Mouse (Mus musculus): ENCODE measurements at regions not wholly inside any gene's neighbourhood (a gene's known extent, or its start where the extent isn't known, plus 50 kb on each side); places are given as distances from the start of the nearest gene placed in this dataset.

DNA sequence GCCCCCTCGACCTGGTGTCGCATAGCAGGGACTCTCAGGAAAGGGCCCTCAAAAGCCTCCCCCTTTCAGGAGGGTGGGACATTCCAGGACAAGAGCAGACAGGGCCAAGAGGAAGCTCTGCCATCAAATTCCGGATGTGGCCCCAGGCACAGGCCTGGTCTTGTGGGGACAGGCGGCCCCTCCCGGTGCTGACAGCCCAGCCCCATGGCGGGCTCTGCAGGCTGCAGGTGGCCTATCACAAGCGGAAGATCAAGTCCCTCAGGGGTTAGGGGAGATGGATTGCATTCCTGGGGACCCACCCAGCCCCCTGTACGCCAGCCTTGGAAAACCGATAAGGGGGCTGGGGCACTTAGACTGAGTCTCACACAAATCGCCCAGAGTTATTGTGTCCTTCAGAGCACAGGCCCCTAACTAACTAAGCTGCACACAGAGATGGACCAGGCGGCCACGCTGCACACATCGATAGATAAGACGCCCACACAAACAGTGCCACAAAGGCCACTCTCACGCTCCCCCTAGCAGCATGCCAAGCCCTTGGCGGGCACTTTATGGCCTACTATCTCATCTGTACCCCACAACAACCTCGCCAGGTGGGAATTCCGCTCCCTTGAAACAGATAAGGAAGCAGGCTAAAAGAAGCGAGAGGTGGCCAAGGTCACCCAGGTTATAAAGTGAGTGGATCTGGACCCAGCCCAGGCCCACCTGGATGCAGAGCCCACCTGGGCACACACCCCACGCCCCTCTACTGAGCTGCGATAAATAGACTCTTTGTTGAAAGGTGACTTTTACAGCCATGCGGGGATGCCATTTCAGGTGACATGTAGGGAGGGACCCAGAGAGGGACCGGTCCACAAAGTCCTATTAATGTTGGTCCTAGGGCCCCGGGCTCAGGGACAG is 55.5 kb downstream of the Gm5294 start:
- DNase-seq (ENCODE audit: low spot score in 2 of 2) = no peak

DNA sequence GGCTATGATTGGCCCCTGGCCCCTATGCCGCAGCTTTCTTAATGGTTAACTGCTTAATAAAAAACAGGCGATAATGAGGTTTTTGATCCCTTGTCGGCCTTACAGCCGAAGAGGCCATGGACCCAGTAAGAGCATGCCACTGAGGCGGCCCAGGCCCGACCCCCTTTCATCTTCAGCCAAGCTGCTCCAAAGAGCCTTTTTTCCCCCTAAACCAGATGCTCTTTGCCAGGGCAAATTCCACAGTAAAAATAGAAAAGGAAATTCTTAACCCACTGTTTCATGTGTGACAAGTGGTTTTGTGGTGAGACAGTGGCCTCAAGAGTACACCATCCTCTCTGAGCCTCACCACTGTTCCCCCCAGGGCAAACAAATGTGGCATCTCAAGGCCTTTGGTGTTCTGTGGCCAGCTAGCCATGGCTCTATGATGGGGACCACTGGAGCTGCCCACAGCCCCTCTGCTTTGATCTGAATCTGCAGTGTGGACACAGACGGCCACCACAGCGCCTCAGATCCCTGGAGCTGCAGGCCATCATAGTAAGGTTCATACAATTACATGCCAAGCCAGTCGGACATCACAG is 61.9 kb downstream of the Gm5294 start:
- no peak for DNase-seq (ENCODE audit: low spot score in 2 of 2)

DNA sequence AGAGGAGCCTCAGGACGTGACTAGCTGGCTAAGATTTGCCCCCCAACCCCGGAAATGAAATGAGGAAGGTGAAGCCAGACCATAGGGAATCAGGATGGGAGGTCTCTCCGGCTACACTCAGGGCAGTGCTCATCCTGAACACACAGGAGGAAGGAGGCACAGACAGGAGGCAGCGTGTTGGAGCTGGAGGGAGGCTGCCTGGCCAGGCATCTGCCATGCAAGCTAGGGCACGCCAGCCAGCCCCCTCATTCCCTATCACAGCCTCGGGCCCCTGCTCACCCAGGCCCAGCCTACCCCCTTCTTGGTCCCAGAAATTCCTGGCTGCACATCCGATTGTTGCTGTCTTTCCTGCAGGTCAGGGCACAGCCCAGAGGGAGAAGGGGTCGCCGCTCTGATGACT is 63.7 kb downstream of the Gm5294 start:
- no peak for DNase-seq (ENCODE audit: low spot score in 2 of 2)

DNA sequence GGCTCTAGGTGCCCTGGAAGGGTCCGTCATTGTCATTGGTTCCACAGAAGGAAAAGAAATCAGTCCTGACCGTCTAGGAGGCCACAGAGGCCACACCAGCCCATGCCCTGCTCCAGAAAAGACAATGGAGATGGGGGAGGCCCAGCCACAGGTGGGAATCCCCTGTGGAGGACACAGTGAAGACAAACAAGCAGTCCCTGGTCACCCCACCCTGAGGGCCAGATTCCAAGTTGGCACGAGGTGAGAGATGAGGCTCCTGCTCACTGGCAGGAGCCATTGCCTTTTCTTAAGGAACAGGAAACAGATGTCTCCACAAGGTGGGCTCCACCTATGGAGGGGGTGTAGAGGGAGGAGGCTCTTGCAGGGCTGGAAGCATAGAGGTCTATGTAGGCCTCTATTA is 66.0 kb downstream of the Gm5294 start:
- no peak for DNase-seq (ENCODE audit: low spot score in 2 of 2)

DNA sequence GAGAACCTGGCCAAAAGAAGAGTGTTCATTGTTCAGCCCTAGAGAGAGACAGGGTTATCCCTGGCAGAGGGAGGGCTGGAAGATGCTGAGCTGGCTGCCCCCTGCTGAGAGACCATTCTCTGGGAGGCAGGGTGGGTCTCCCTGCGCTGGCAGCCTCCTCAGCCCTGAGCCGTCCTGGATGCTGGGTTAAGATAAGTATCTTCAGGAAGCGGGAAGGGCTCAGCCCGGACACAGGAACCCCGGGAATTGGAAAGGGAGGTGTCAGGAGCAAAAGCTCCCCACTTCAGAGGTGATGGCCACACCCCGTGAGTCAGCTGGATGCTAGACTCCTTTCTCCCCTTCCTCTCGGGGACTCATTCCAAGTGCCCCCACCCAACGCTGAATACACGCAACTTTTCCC is 68.9 kb downstream of the Gm5294 start:
- DNase-seq (ENCODE audit: low spot score in 2 of 2) = no peak

DNA sequence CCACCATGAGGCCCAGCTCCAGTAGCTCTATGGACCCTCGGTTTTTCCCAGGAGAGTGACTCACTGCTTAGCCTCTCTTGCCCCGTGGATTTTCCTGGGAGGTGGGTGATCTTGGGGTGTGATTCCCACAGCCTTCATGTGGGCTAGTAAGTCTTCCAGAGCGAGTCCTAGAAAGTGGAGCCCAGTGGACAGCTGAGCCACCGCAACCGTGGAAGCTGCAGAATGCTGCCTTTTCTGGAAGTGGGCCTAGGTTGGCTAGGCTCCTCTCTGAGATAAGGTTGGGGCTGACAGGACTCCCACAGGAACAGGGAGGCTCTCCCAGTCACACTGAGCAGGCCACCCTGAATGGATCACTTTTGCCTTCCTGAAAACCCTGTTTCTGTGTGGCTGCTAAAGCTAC is 69.9 kb downstream of the Gm5294 start:
- no peak for DNase-seq (ENCODE audit: low spot score in 2 of 2)

DNA sequence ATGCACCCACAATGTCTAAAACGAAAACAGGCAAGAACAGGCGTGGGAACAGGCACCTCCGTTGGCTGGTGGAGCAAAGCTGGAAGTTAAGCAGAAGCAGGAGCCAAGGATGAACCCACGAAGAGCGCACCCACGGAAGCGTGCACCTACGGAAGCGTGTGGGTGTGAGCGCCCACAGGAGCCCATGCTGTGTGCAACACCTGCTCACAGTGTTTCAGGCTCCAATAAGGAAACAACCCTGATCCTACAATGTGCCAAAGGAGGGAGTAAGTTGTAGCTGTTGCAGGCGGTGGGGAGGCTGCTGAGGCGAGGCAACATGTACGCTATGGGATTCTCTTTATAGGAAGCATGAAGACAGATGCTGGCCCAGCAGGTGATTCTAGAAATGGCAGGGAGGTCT is 74.6 kb downstream of the Gm5294 start:
- DNase-seq (ENCODE audit: low spot score in 2 of 2) = peak; percentile 23 to 77

DNA sequence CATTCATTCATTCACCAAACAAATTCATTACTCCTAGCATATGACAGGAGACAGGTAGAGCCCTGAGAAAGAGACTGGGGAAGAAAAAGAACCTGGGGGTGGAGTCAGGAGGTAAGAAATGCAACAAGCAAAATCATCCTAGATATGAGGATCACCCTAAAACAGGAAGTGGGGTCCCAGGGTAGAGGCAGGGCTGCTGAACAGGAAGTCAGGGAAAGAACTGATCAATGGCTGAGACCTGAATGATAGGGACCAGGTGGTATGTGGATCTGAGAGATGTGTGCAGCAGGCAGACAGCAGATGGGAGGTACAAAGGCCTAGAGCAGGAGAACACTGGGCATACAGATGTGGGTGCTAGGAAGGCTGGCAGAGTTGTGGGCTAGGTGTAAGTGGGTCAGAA is 77.4 kb downstream of the Gm5294 start:
- DNase-seq (ENCODE audit: low spot score in 2 of 2) = no peak

DNA sequence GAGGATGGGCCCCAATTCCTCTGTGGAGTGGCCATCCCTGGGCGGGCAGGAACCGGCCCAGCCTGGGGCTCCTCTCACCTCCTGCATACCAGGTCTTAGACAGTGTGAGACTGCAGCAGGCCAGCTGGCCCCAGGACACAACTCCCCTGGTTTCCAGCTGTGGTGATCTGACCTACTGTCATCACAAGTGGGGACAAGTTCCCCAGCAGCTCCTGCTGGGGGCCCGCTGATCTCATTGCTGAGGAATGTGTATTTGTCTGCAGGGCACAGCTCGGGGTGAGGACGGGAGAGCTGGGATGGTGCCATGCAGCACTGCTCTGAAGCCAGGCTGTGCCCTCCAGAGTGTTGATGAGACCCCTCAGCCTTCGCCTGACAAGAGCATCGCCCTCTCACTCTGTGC is 78.6 kb downstream of the Gm5294 start:
- DNase-seq (ENCODE audit: low spot score in 2 of 2) = no peak

DNA sequence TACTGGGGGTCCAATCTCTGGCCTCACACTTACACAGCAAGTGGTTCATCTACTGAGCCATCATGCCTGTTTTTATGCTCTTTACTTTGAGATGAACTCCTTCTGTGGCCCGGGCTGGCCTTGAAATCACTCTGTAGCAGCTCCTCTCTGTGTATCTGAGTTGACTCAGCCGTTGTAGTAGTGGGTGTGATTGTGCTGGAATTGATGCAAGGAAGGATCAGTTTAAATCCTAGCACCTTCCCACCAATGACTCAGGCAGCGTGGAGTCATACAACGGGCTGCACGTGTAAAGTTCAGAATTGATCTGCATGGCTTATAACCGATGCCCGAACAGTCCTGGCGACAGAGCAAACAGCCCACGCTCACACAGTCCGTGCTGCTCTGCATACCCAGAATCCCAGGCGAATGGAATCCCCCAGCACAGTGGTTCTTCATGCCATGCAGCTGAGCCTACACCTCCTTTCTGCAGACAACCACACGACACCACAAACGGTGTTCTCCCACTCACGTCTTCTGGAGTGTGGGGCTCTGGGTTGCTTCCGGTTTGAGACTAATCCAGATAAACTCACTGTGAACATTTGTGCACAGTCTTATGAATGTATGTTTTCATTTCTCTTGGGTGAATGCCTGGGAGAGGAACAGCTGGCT is 81.2 kb downstream of the Gm5294 start:
- DNase-seq (ENCODE audit: low spot score in 2 of 2) = peak; percentile 30 to 69

DNA sequence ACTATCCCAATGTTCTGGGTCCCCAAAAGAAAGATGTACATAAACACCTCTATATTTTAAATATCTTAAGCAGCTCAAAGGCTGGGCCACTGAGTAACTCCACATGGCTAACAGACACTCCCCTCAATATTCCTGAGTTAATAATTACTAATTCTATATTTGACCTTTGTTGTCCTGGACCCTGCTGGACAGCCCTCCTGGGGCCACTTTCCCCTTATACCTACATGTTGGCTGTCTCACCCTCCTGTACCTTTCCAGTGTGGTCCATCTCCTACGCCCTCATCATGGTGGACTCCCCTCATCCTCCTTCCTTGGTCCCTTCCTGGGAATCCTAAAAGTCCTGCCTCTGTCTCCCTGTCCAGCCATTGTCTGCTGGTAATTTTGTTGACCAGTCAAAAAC is 82.4 kb downstream of the Gm5294 start:
- DNase-seq (ENCODE audit: low spot score in 2 of 2) = no peak

DNA sequence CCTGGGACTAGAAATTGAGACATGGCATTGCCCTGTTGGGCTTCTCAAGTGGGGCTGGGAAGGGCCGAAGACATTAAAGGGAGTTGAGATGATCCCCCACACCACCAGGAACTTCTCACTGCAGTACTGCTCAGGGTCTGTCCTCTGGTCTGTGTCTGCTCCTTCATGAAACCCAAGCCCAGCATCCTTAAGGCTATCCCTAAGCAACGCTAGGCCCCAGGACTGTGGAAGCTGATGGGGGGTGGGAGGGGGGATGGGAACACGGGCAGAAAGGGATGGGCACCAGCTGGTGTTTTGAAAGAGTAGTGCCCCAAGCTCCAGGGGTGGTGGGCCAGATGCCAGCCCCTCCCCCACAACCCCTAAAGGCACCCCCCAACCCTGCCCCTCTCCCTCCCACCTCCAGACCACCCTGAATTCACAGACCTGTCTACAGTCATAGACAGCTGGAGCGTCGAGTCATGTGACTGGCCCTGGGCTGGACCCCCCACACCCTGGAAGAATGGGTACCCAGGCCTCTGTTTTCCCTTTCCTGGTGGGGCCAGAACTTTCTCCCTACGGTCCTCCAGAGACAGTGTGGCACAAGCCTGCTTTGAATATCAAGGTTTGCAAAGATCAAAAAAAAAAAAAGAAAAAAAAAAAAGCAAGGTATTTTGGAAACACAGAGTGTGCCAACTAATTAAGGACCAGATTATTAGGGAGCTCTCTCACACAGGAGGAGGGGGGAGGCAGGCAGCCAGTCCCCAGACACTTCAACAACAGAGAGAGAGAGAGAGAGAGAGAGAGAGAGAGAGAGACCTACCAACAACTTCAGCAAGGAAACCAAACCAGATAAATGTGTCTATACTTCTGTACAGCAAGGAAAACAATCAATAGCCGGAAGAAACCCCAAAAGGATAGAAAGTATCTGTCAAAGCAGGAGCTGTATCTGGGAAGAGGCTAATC is 85.1 kb downstream of the Pdgfa start:
- DNase-seq (ENCODE audit: low spot score in 2 of 2) = no peak

DNA sequence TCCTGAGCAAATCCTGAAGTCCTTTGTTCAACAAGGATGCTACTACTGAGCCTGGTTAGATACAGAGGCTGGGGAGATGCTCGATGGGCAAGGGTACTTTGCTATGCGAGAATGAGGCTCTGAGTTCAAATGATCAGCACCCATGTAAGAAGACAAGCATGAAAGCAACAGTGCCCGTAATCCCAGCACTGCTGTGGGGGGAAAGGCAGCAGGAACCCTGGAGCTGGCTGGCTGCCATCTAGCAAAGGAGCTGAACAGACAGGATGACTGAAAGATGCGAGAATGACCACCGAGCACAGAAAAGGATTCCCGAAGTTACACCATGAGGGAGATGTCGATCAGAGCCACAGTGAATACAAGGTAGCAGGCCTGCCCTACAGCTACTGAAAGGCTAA is 84.5 kb downstream of the Pdgfa start:
- no peak for DNase-seq (ENCODE audit: low spot score in 2 of 2)

DNA sequence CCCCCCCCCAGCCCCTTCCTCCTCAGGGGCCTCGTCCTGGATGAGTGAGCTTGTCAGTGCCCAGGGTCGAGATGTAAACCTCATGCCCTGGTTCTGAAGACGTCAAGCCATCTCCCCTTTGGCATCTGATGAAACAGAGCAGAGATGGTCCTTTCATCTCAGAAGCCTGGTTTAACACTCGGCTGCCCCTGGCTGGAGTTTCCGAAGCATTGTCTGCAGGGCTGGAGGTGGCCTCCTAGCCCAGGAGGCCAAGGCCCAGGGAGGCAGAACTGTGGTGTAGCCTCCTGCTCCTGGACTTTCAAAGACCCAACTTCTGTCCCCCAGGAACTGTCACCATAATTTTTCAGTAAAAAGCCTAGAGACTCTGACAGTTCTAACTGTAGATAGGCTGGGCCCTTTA is 82.1 kb downstream of the Pdgfa start:
- no peak for DNase-seq (ENCODE audit: low spot score in 2 of 2)

DNA sequence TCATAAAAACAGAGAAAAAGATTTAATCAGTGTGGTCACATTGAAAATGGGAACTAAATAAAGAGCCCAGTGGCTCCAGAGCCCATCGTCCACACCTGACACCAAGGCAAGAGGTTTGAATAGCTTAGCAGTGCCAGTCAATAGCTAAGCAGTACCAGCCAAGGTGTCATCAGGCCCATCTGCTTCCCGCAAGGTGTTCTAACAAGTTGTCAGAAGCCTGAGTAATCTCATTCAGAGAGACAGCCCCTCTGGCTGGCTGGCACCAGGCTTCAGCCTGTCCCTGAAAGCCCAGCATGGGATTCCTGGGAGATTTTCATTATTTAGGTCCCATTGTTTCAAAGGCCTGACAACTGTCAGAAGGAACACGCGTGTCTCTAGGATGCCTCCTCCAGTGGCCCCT is 81.7 kb downstream of the Pdgfa start:
- DNase-seq (ENCODE audit: low spot score in 2 of 2) = no peak

DNA sequence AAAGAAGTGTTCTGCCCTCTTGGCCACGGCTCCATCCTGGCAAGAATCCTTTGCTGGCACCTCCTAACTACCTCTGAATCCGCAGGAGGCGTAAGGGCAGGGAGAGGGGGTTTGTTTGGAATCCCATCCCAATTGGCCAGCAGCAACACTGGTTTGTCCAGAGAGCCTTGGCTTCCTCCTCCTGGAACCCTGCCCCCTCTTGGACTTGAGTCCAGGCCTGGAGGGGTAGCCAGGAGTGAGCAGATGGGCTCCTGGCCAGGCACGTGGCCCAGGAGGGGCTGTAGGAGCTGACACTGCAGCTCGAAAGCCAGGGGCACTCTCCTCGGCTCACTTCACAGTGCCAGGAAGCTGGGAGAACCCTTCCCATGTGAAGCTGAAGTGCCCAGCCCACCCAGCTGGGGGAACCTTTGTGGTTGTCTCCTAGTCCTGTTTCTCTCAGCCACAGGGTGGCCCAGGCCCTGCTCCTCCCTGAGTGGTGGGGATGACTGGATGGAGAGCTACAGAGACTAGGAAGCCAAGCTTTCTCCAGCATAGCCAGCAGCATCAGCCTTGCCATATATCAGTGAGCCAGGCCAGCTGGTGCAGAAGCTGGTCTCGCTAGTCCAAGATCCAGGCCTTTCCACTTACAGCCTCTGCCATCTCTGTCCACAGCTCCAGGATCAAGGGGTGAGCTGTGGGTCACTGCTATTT is 76.9 kb downstream of the Pdgfa start:
- peak; percentile 37 to 64 for DNase-seq (ENCODE audit: low spot score in 2 of 2)

DNA sequence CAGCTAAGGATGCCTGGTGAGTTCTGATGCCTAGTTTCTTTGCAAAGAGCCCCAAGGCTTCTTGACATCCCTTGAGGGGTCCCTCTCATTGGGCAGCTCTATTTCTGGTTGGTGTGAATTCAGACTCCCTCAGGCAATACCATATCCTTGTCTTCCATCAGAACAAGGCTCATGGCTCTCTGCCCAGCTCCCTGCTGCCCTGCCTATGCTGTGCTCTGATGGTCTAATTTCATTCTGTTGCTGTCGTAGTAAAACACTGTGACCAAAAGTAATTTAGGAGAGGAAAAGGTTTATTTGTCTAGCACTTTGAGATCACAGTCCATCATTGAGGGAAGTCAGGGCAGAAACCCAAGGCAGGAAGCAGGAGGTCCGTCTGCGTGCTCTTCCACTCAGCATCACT is 75.1 kb downstream of the Pdgfa start:
- no peak for DNase-seq (ENCODE audit: low spot score in 2 of 2)

All from left cerebral cortex, adult 9 months (tissue).